Mouse (Mus musculus): ENCODE data around the gene Upk3bl.

DNA sequence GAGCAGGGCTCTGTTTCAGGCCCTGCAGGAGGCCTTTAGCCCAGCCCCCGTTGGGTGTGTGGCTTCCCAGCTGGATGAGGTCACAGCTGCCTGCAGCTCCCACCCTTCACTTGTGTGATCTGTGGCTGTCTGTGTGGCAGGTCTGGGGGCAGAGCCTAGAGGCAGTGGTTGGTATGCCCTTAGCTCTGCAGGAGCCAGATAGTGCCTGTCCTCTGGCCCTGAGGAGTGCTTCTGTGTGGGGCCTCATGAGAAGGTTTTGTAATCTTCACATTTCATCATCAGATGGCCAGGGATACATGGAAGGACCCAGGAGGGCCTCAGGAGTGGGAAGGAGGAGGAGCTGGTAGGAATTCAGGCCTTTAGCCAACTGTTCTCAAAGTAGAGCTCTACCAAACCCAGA, 34.4 kb upstream of the Upk3bl start:
- TF ChIP-seq MAFK (IDR thresholded peaks at IDR 0.05; ENCODE audit: borderline replicate concordance, low read depth, low read length) (no peak), USF2 (IDR thresholded peaks at IDR 0.05; ENCODE audit: borderline replicate concordance in 1 of 2, insufficient read depth in 1 of 2, low read depth in 1 of 2, low read length in 2 of 2) (no peak)

Measured in MEL (cell line).